Mouse (Mus musculus) E14TG2a.4 (cell line): ENCODE data around the gene Dpm1.
A peak's percentile ranks its signal among the peaks of the same experiment; 100 is the strongest.

Source experiments
- H3K27me3 ChIP-seq: 2 replicates; pipeline ENCODE4 v1.6.1; 2014; ENCODE audit warnings: low read length, control low read depth; ENCODE audit not compliant: insufficient read depth
- H3K36me3 ChIP-seq: 2 replicates; pipeline ENCODE4 v1.6.1; 2014; ENCODE audit warnings: low read length, control low read depth; ENCODE audit not compliant: insufficient read depth
- H3K4me1 ChIP-seq: replicated peaks from 2 replicates; pipeline ENCODE4 v1.6.1; 2014; ENCODE audit warnings: low read depth, low read length, control low read depth
- H3K4me3 ChIP-seq: replicated peaks from 2 replicates; pipeline ENCODE4 v1.5.1; 2014; ENCODE audit warnings: mild to moderate bottlenecking, low read length
- H3K9me3 ChIP-seq: 2 replicates; pipeline ENCODE4 v1.6.1; 2014; ENCODE audit warnings: low read length, control low read depth
- CTCF ChIP-seq: conservative IDR thresholded peaks from 2 replicates; pipeline ENCODE4 v1.5.1; 2014; ENCODE audit warnings: low read length
- NANOG ChIP-seq: IDR thresholded peaks from 2 replicates; pipeline ENCODE4 v1.6.1; 2014; ENCODE audit warnings: borderline replicate concordance, low read length, mixed read lengths
- POU5F1 ChIP-seq: IDR thresholded peaks from 2 replicates; pipeline ENCODE4 v1.6.1; 2014; ENCODE audit warnings: low read length, borderline replicate concordance

The Dpm1 gene

DNA sequence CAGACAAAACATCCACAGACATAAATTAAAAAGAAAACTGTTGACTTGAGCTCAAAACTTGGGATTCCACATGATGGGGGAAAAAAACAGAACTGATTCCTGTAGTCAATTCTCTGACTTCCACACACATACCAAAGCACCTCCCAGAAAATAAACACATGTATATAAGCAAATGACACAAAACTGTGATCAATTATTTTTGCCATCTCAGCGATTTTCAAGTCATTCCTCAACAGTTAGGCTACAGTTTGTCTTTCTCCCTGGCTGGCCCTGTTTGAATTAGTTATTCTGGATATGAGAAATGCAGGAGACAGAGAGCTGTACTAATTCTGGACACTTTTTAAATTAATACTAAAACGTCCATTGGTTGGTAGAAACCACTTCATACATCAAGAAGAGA is 36.7 kb downstream of the Dpm1 start:
- Histone ChIP-seq H3K4me3 (no peak overlapping the region), H3K27me3 (no peaks in the 10 kb centered on the region), H3K4me1 (peaks cover 98% of the 10 kb centered on the region), H3K36me3 (peaks cover 82% of the 10 kb centered on the region), H3K9me3 (no peaks in the 10 kb centered on the region)
- no peak for TF ChIP-seq NANOG
- no peak for TF ChIP-seq CTCF
- no peak for TF ChIP-seq POU5F1

- TF ChIP-seq CTCF: no peak
- TF ChIP-seq POU5F1: no peak
- no peak for TF ChIP-seq NANOG
- H3K4me3 ChIP-seq: no peak overlapping the region
- H3K4me1 ChIP-seq: peaks cover 100% of the 10 kb centered on the region
- H3K9me3 ChIP-seq: no peaks in the 10 kb centered on the region
- no peaks in the 10 kb centered on the region for H3K27me3 ChIP-seq
- peaks cover 85% of the 10 kb centered on the region for H3K36me3 ChIP-seq
These were observed 38.5 kb downstream of the Dpm1 start for GRCm38 (mm10) chr2:168191856-168192255.

GRCm38 (mm10) chr2:168175946-168176345 is 54.4 kb downstream of the Dpm1 start:
- peaks cover 43% of the 10 kb centered on the region for H3K36me3 ChIP-seq
- H3K27me3 ChIP-seq: no peaks in the 10 kb centered on the region
- peaks cover 47% of the 10 kb centered on the region for H3K4me1 ChIP-seq
- H3K4me3 ChIP-seq: no peak overlapping the region
- no peak for TF ChIP-seq CTCF
- TF ChIP-seq NANOG: no peak
- TF ChIP-seq POU5F1: no peak
- H3K9me3 ChIP-seq: no peaks in the 10 kb centered on the region

- Histone ChIP-seq H3K27me3 (no peaks in the 10 kb centered on the region), H3K9me3 (no peaks in the 10 kb centered on the region), H3K4me1 (peaks cover 65% of the 10 kb centered on the region), H3K4me3 (peak overlapping the region; percentile 75), H3K36me3 (peaks cover 7% of the 10 kb centered on the region; the same call in 1 of the 2 replicates)
- TF ChIP-seq CTCF (no peak), POU5F1 (no peak), NANOG (no peak)
These were observed 60.2 kb downstream of the Dpm1 start for GRCm38 (mm10) chr2:168170167-168170685.

DNA sequence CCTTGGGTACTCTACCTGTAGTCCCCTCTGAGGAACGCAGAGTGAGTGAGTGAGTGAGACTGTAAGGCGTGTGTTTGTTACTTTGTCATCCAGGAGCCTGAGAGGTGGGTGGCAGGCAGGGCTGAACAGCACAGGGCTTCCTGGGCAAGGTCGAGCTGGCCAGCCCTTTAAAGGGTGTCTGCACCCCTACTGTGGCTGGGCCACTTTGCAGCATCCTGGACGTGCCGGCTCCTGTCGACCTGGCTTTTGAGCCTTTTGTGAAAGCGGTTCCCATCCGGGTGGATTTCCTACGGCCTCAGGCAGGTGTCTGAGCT is 60.6 kb downstream of the Dpm1 start:
- TF ChIP-seq NANOG (no peak), POU5F1 (no peak), CTCF (no peak)
- H3K27me3 ChIP-seq: no peaks in the 10 kb centered on the region
- H3K36me3 ChIP-seq: peaks cover 3% of the 10 kb centered on the region; the same call in 1 of the 2 replicates
- H3K4me1 ChIP-seq: peaks cover 65% of the 10 kb centered on the region
- H3K9me3 ChIP-seq: no peaks in the 10 kb centered on the region
- H3K4me3 ChIP-seq: peak overlapping the region; percentile 75

GRCm38 (mm10) chr2:168168892-168169799 is 61.2 kb downstream of the Dpm1 start:
- no peaks in the 10 kb centered on the region for H3K9me3 ChIP-seq
- no peak for TF ChIP-seq POU5F1
- TF ChIP-seq CTCF: no peak
- TF ChIP-seq NANOG: no peak
- no peaks in the 10 kb centered on the region for H3K27me3 ChIP-seq
- H3K4me3 ChIP-seq: peak overlapping the region; percentile 75
- H3K4me1 ChIP-seq: peaks cover 65% of the 10 kb centered on the region
- H3K36me3 ChIP-seq: peaks cover 3% of the 10 kb centered on the region; the same call in 1 of the 2 replicates

DNA sequence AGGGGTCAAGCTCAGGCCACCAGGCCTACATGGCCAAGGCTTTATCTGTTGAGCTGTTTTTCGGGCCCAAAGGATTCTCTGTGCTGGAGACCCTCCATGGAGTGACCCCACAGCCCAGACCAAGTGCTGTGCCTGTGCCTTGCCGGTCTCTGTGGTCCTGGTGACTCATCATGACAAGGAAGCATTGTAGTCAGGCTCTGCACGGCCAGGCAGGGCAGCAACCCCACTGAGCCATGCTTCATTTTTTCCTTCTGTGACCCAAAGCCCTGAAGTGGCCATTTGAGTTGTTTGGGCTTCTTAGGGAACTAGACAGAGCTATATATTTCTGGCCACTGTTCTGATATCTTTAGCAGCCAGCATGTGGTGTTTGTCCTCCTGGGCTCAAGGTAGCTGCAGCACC is 62.6 kb downstream of the Dpm1 start:
- no peaks in the 10 kb centered on the region for H3K9me3 ChIP-seq
- TF ChIP-seq POU5F1: no peak
- no peak for TF ChIP-seq CTCF
- TF ChIP-seq NANOG: no peak
- H3K36me3 ChIP-seq: peaks cover 2% of the 10 kb centered on the region; the same call in 1 of the 2 replicates
- peaks cover 68% of the 10 kb centered on the region for H3K4me1 ChIP-seq
- peaks cover 4% of the 10 kb centered on the region; the same call in 1 of the 2 replicates for H3K27me3 ChIP-seq
- no peak overlapping the region for H3K4me3 ChIP-seq

GRCm38 (mm10) chr2:168166750-168167460 is 63.5 kb downstream of the Dpm1 start:
- no peaks in the 10 kb centered on the region for H3K9me3 ChIP-seq
- TF ChIP-seq NANOG (no peak), CTCF (no peak), POU5F1 (no peak)
- H3K36me3 ChIP-seq: no peaks in the 10 kb centered on the region
- peaks cover 72% of the 10 kb centered on the region for H3K4me1 ChIP-seq
- peaks cover 4% of the 10 kb centered on the region; the same call in 1 of the 2 replicates for H3K27me3 ChIP-seq
- H3K4me3 ChIP-seq: peak overlapping the region; percentile 5; the same call in 1 of the 2 replicates
